Mouse (Mus musculus): ENCODE data around the gene Pnmal1. TPM values are rescaled to one million over a fixed set of nuclear protein-coding genes. Genes with fewer than 3 reads are reported as not detected.

The Pnmal1 gene
- polyA plus RNA-seq (2012; fragmentation: generic; extraction: Trizol) = not detected
- long read RNA-seq, experiment 1 = 0 reads
- long read RNA-seq, experiment 2 = 0 reads

DNA sequence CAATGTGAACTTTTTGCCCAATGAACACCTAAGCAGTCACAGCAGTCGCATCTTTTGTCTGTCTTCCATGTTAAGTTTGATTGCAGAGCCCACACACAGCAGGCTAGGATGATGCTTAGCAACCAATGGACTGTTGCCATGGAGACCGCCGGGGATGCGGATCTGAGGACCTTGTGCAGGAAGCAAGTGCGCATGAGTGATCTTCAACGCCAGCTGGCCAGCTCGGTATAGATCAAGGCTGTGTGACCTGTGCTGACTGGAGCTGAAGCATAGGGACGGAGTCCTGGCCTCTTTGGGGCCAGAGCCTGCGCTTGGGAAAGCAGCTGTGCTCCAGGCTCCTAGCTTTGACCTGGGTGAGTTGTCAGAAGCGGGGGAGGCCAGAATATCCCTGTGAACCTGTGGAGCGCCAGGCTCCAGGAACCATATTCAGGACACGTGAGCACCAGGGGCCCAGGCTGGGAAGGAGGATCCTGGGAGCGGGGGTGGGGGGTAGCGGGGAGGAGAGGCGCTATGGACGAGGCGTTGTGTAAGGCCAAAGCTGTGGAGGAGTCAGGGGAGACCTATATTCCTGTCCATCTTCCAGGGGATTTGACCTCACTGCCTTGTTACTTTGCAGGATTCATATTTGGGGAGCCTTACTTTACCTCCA lies at the start of gene Pnmal1:
Gene Pnmal1 (plus strand): TSS at position 141 of the 649 bp plus-strand sequence.
- no peak within 1 kb of the TSS for H3K4me3 ChIP-seq (ENCODE audit: insufficient read depth, poor library complexity, severe bottlenecking)
- H3K79me3 ChIP-seq (ENCODE audit: low read depth) = no peaks in the 10 kb centered on the region
- H3K79me2 ChIP-seq (ENCODE audit: control insufficient read depth, insufficient read depth) = no peaks in the 10 kb centered on the region
- peaks cover 3% of the 10 kb centered on the region for H3K27me3 ChIP-seq (ENCODE audit: control insufficient read depth, insufficient read depth, insufficient read length)
- H3ac ChIP-seq (ENCODE audit: control insufficient read depth, insufficient read length, low read depth) = no peak within 1 kb of the TSS
- no peak for TF ChIP-seq FOSL1 (IDR thresholded peaks at IDR 0.05; ENCODE audit: insufficient read depth, low read length, poor library complexity, severe bottlenecking)
- TF ChIP-seq USF1 (IDR thresholded peaks at IDR 0.05; ENCODE audit: low read depth) = no peak
- no peak for TF ChIP-seq CTCF (IDR thresholded peaks at IDR 0.05; ENCODE audit: control insufficient read depth, insufficient read depth, insufficient read length)
- TF ChIP-seq CEBPB (IDR thresholded peaks at IDR 0.05; ENCODE audit: low read depth) = no peak
- no peak for TF ChIP-seq MYOG (IDR thresholded peaks at IDR 0.05; ENCODE audit: control insufficient read depth, extremely low read depth, insufficient read length)
- no peak for TF ChIP-seq MAX (IDR thresholded peaks at IDR 0.05)
- no peak for TF ChIP-seq MYOD1 (IDR thresholded peaks at IDR 0.05; ENCODE audit: control insufficient read depth, insufficient read length, low read depth)
- no peaks in the 10 kb centered on the region for H3K36me3 ChIP-seq (ENCODE audit: control insufficient read depth, insufficient read depth)

- peak overlapping the region; percentile 36 for H3ac ChIP-seq (ENCODE audit: control insufficient read depth, insufficient read length, low read depth)
- peak overlapping the region; percentile 18 for H3K4me3 ChIP-seq (ENCODE audit: insufficient read depth, poor library complexity, severe bottlenecking)
- no peaks in the 10 kb centered on the region for H3K27me3 ChIP-seq (ENCODE audit: control insufficient read depth, insufficient read depth, insufficient read length)
- H3K79me3 ChIP-seq (ENCODE audit: low read depth) = peaks cover 5% of the 10 kb centered on the region
- TF ChIP-seq CTCF (IDR thresholded peaks at IDR 0.05; ENCODE audit: control insufficient read depth, insufficient read depth, insufficient read length) (no peak), MYOD1 (IDR thresholded peaks at IDR 0.05; ENCODE audit: control insufficient read depth, insufficient read length, low read depth) (no peak), MAX (IDR thresholded peaks at IDR 0.05) (no peak), MYOG (IDR thresholded peaks at IDR 0.05; ENCODE audit: control insufficient read depth, extremely low read depth, insufficient read length) (no peak), USF1 (IDR thresholded peaks at IDR 0.05; ENCODE audit: low read depth) (no peak), CEBPB (IDR thresholded peaks at IDR 0.05; ENCODE audit: low read depth) (no peak)
- H3K36me3 ChIP-seq (ENCODE audit: control insufficient read depth, insufficient read depth) = peaks cover 3% of the 10 kb centered on the region
- H3K79me2 ChIP-seq (ENCODE audit: control insufficient read depth, insufficient read depth) = peaks cover 23% of the 10 kb centered on the region
Observed at GRCm38 (mm10) chr7:16909909-16910308, 49.6 kb upstream of the Pnmal1 start.

GRCm38 (mm10) chr7:16911904-16912303 lies 47.6 kb upstream of the Pnmal1 start:
- Histone ChIP-seq H3K27me3 (ENCODE audit: control insufficient read depth, insufficient read depth, insufficient read length) (no peaks in the 10 kb centered on the region), H3K79me3 (ENCODE audit: low read depth) (peaks cover 5% of the 10 kb centered on the region), H3K36me3 (ENCODE audit: control insufficient read depth, insufficient read depth) (peaks cover 9% of the 10 kb centered on the region), H3K79me2 (ENCODE audit: control insufficient read depth, insufficient read depth) (peaks cover 16% of the 10 kb centered on the region), H3K4me3 (ENCODE audit: insufficient read depth, poor library complexity, severe bottlenecking) (no peak overlapping the region), H3ac (ENCODE audit: control insufficient read depth, insufficient read length, low read depth) (no peak overlapping the region)
- peak; percentile 48 for TF ChIP-seq CEBPB (IDR thresholded peaks at IDR 0.05; ENCODE audit: low read depth)
- TF ChIP-seq MAX (IDR thresholded peaks at IDR 0.05) = no peak

- Histone ChIP-seq H3K27me3 (ENCODE audit: control insufficient read depth, insufficient read depth, insufficient read length) (no peaks in the 10 kb centered on the region), H3ac (ENCODE audit: control insufficient read depth, insufficient read length, low read depth) (no peak overlapping the region), H3K36me3 (ENCODE audit: control insufficient read depth, insufficient read depth) (peaks cover 13% of the 10 kb centered on the region), H3K4me3 (ENCODE audit: insufficient read depth, poor library complexity, severe bottlenecking) (no peak overlapping the region), H3K79me2 (ENCODE audit: control insufficient read depth, insufficient read depth) (peaks cover 13% of the 10 kb centered on the region), H3K79me3 (ENCODE audit: low read depth) (peaks cover 3% of the 10 kb centered on the region)
- TF ChIP-seq MAX (IDR thresholded peaks at IDR 0.05) (peak; percentile 20), MYOD1 (IDR thresholded peaks at IDR 0.05; ENCODE audit: control insufficient read depth, insufficient read length, low read depth) (no peak), CEBPB (IDR thresholded peaks at IDR 0.05; ENCODE audit: low read depth) (peak; percentile 85), MYOG (IDR thresholded peaks at IDR 0.05; ENCODE audit: control insufficient read depth, extremely low read depth, insufficient read length) (no peak)
Observed at GRCm38 (mm10) chr7:16912360-16912759, 47.1 kb upstream of the Pnmal1 start.

DNA sequence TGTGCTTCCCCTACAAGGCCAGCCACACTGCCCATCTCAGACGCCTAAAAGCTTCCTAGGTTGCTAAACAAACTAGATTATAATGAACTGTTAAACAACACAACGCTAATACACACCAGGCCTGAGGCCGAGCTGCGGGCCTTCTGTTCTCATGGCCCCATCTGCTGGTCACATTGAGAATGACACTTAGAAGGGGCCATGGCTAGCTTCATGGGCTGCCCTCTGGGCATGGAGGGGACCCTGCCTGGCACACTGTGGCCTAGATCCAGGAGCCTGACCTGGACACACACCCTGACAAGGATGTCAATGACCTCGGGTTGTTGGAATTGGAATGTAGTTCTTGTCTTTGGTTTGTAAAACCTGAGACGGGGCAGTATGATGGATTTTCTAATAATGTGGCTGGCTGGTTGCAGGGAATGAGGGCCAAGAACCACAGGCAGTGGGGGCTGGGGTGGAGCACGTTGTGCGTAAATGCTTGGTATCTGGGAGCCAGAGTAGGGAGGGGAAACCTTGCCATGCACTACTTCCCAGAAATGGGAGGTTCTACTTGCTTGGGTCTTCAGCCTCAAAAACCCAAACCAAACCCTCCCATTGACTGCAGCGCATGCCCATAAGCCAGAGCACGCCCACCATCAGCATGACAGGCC lies 45.5 kb upstream of the Pnmal1 start:
- Histone ChIP-seq H3K4me3 (ENCODE audit: insufficient read depth, poor library complexity, severe bottlenecking) (no peak overlapping the region), H3K27me3 (ENCODE audit: control insufficient read depth, insufficient read depth, insufficient read length) (no peaks in the 10 kb centered on the region), H3ac (ENCODE audit: control insufficient read depth, insufficient read length, low read depth) (no peak overlapping the region), H3K36me3 (ENCODE audit: control insufficient read depth, insufficient read depth) (peaks cover 29% of the 10 kb centered on the region), H3K79me3 (ENCODE audit: low read depth) (peaks cover 2% of the 10 kb centered on the region), H3K79me2 (ENCODE audit: control insufficient read depth, insufficient read depth) (peaks cover 7% of the 10 kb centered on the region)
- no peak for TF ChIP-seq MYOD1 (IDR thresholded peaks at IDR 0.05; ENCODE audit: control insufficient read depth, insufficient read length, low read depth)
- TF ChIP-seq CTCF (IDR thresholded peaks at IDR 0.05; ENCODE audit: control insufficient read depth, insufficient read depth, insufficient read length) = peak; percentile 58

All from C2C12 (cell line).